Mouse (Mus musculus) lung, adult 2 months (tissue): ENCODE measurements around the gene Rnaseh2b.
A peak's percentile ranks its signal among the peaks of the same experiment; 100 is the strongest.

ENCODE experiments used
- CTCF ChIP-seq: fragments of 200-500 bp; IDR thresholded peaks from 2 replicates; pipeline ENCODE4 v1.5.1; 2011; ENCODE audit warnings: mild to moderate bottlenecking, low read length, control low read depth; ENCODE audit not compliant: insufficient read depth
- POLR2A ChIP-seq: fragments of 200-500 bp; IDR thresholded peaks from 2 replicates; pipeline ENCODE4 v1.6.1; 2011; ENCODE audit warnings: low read depth, mild to moderate bottlenecking, control low read depth, low read length, borderline replicate concordance; ENCODE audit errors: extremely low read depth

DNA sequence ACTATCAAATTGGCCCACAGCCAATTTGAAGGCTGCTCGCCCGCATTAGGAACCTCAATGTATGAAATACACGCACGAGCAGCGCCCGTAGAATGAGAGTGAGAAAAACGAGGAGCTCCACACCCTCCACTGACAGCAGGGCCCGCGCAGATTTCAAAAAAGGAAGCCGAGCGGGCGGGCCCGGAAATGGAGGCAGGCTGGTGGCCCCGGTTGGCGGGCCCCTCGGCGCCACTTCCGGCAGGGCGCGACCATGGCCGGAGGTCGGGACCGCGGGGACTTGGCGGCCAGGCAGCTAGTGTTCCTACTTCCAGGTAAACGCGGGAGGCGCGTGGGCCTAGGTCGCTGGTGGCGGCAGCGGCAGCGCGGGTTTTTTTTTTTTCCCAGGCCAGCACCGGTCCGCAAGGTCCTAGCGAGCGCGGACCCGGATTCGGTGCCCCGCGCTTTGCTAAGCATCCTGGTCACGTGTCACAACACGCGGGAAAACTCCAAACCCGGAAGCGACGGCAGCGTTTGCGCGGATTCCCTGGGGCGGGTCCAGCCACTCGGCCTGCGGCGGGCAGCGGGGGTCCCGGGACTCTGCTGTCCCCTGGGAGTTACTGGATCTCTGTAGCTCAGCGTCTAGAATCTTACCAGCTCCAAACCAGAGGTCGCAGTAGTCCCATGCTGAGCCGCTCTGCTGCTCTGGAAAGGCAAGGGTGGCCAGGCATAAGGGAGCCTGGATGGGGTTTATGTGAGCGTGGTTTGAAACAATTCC, 39.7 kb downstream of the Rnaseh2b start:
- no peak for TF ChIP-seq CTCF
- TF ChIP-seq POLR2A = 0 out of 2 replicates have a peak, but pooled peaks have one; percentile 18
